Mouse (Mus musculus) testis, postnatal 10 days (tissue): ENCODE results near the gene Lekr1.

Experiments used
- DNase-seq: peaks from one replicate; pipeline ENCODE4 v3.0.0; 2021; ENCODE audit warnings: low spot score

The Lekr1 gene

GRCm38 (mm10) chr3:65656902-65657660 is 8.9 kb upstream of the Lekr1 start:
- no peak for DNase-seq

DNA sequence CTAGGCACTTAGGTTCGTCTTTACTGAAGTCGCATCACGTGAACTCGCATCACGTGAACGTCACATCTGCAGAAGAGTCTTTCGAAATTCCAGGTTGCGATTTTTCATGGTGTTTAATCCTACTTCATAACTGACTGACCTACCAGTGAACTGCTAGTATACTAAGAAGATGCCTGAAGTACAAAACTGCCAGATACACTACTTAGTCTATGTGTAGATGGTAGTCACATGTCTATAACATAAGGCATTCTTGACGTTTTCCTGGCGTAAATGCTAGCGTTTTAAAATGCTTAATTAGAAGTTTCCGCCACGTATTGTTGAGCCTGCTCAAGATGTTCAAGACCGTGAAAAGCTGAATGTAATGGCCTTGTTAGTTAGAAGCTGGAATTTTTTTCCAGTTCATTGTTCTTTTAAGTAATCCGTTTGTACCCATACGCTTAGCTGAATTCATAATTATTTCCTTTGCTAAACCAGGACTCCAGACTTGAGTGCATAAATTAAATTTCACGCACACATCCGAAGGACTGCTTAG is 7.9 kb upstream of the Lekr1 start:
- no peak for DNase-seq

GRCm38 (mm10) chr3:65658721-65659619 is 7.1 kb upstream of the Lekr1 start:
- peak; percentile 76 for DNase-seq

DNA sequence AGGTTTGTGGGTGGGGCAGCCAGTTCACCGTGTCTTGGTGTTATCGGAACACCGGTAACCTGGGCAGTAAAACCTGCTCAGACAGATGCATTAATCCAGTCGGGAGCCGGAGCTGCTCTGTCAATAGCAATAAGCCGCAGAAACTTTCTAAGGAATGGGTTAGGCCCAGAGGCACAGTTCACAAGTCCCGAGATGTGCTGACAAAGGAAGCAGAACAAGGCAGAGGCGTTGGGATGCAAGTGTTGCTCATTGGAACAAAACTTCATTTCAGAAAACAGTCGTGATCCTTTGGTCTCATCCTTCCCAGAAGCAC is 6.5 kb upstream of the Lekr1 start:
- DNase-seq, result no peak

GRCm38 (mm10) chr3:65660336-65660735 is 5.7 kb upstream of the Lekr1 start:
- no peak for DNase-seq

- DNase-seq, result no peak
These were observed 4.3 kb upstream of the Lekr1 start for GRCm38 (mm10) chr3:65661731-65662130.

DNA sequence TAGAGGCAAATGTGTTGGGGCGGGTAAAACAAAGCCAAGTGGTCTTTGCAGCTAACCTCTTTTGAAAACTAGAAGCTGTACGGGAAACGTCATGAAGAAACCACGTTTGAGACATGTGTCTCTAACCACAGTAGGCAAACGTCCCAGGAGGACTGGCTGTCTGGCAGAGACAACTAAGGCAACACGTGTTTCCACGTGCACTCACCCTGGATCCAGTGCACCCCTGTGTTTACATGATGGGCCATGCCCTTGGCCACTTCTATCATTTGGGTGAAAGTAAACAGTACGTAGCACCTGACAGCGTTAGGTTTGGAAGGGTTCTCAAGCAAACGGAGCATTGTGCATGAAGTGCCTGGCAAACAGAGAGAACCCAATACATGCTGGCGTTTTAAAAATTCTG is 2.9 kb upstream of the Lekr1 start:
- DNase-seq, result no peak

DNA sequence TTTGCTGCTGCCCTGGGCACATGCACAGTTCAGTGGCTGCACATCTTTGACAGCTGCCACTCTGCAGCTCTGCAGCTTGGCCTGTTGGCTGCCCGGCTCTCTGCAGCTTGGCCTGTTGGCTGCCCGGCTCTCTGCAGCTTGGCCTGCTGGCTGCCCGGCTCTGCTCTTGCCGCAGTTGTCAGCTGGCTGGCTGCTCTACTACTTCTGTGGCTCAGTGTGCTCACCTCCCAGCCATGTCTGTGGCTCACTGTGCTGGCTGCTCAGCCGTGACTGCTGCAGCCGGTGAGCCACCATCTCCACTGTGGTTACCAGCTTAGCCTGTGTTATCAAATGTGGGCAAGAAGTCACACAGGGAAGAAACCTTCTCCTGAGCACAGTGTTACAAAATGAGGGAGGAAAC is 4.2 kb downstream of the Lekr1 start:
- DNase-seq, result no peak

- no peak for DNase-seq
These were observed 7.7 kb downstream of the Lekr1 start for GRCm38 (mm10) chr3:65673725-65674124.

DNA sequence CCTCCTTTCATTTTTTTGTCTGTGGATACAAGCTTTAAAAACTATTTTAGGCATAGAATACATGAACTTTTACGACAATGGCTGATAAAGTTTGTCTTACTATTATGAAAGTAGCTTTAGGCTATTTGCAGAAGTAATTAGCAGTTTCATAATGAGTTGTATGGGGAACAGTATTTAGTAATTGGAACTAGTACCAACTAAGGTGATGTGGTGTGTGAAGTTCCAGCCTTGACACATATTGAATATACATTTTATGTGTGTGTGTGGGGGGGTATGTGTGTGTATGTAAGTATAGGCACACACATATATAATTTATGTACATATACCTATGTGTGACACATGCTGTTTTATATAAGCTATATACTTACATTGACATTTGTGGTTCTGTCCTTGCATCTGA is 14.6 kb downstream of the Lekr1 start:
- DNase-seq, result no peak

DNA sequence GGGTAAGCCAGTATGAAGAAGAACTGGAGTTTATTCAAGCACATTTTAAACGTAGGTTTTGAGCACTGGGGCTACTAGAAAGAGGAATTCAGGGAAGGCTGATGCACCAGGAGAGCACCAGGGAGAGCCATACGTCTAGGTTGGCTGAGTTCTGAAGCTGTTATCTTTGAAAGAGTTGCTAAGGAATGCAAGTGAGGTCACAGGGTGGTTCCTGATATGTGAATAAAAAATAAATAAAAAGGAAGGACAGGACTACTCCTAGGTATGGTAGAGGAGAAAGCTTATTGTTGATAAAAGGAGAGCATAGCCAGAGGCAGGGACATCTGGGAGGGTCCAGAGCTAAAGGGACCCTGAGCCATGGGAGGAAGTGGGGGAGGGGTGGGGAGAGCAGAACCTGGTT is 23.7 kb downstream of the Lekr1 start:
- DNase-seq, result no peak

DNA sequence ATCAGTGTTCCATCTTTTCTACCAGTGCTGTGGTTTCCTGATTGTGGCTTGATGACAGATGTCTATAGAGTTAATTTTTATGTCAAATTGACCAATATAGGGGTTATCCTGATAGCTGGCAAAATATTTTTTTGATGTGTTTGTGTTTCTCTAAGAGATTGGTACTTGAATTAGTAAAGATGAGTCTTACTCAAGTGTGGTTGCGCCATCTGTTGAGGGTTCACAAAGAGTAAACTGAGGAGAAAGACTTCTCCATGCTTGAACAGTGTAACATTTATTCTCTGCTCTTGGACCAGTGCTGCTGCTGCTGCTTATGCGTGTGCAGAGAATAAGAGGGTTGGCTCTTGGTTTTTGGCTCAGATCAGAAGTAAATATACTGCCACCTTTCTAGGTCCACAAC is 24.8 kb downstream of the Lekr1 start:
- DNase-seq, result no peak

- DNase-seq, result no peak
These were observed 33.7 kb downstream of the Lekr1 start for GRCm38 (mm10) chr3:65699704-65700103.

DNA sequence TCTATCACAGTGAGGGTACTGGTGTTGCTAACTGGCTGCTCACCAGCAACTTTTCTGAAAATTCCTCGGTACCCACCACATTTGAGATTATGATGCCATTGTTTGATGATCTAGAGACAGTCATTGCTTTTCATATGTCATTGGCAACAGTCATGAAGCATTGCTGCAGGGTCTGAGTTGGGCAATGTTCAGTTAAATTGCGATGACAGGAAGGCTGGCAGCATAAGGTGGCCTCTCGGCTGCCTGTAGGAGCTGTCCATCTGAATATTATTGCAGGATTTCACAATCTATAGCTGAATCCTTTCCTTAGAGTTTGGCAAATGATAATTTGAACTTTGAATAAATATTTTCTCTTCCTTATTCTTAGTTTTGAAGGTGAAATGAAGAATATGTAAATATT is 48.3 kb downstream of the Lekr1 start:
- DNase-seq, result no peak

DNA sequence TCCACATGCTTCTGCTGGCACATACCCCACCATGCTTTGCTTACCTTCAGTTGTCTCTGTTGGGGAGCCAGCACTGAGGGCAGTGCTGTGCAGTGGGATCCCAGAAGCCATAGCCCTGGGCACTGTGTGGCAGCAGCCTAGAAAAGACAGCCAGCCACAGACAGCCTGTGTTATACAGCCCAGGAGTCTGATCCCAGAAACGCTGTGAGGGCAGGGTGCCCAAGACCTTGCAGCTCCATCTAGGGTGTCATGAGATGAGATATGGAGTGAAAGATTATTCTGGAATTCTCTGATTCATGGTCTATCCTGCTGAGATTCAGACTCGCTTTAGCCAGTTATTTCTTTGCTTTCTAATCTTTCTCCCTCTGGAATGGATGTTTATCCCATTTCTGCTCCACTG is 51.4 kb downstream of the Lekr1 start:
- no peak for DNase-seq

DNA sequence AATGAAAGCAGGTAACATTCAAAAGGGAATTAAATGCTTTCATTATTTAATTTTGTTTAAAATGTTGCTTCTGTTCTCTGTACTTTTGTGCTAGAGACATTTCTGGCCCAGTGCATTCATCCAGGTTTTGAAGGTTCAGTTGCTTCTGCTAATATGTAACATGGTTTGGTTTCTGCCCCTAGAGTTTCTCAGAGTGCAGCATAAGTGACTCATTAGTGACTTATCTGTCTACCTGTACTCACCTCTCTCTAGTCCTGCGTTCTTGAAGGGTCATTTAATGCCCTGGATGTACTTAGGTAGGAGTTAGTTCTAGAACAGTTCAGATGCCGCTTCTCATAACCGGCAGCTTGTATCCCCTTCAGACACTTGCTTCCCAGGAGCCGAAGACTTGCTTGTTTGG is 56.9 kb downstream of the Lekr1 start:
- DNase-seq, result no peak

- no peak for DNase-seq
These were observed 57.6 kb downstream of the Lekr1 start for GRCm38 (mm10) chr3:65723664-65724063.

DNA sequence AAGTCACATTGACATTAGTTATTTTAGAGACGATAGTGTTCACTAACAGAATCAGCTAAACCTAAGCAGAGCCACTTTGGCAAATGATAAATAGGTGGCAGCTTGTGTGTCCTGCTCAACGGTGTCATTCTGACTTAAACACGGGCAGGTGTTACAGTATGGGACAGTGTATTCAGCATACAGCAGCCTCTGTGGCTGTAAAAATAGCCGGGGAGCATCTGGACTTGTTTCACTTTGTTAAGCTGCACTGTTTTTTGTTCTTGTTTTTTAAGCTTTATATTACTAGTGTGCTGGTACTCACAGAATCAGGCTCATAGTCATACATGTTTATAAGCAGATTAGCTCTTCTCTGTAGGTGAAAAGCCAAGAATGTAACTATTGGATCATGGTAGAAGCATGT is 71.8 kb downstream of the Lekr1 start:
- no peak for DNase-seq

DNA sequence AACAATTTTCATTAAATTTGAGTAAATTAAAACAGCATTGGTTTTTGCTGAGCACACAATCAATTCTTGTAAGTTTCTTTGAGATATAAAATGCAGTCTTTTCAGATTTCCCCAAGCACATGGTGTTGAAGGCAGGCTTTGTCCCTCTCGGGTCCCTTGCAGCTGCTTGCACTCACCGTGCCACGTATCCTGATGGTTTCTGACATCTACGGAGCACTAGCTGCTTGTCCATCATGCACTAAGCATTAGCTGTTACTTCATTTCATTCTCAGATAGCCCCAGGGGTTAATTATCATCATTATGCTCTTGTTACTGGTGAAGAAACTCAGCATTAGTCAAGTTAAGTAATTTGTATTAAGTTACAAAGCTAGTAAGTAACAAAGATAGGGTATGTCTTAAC is 78.9 kb downstream of the Lekr1 start:
- DNase-seq, result no peak

- peak; percentile 40 for DNase-seq
These were observed 98.8 kb downstream of the Lekr1 start for GRCm38 (mm10) chr3:65764511-65765508.

- no peak for DNase-seq
These were observed 100.4 kb downstream of the Lekr1 start for GRCm38 (mm10) chr3:65766387-65766786.
